Mouse (Mus musculus) thymus, adult 2 months (tissue): Measurements from ENCODE around the gene Lias.

Experiments
- CTCF ChIP-seq: fragments of 200-500 bp; IDR thresholded peaks from 2 replicates; pipeline ENCODE4 v1.5.1; 2012; ENCODE audit warnings: mild to moderate bottlenecking, control low read depth, low read length, moderate library complexity, borderline replicate concordance; ENCODE audit not compliant: control insufficient read depth, poor library complexity, insufficient read depth; ENCODE audit errors: extremely low read depth
- POLR2A ChIP-seq: fragments of 200-500 bp; IDR thresholded peaks from 2 replicates; pipeline ENCODE4 v1.6.1; 2012; ENCODE audit warnings: mild to moderate bottlenecking, low read length, control low read depth, moderate library complexity; ENCODE audit not compliant: control insufficient read depth, poor library complexity, insufficient read depth; ENCODE audit errors: extremely low read depth

DNA sequence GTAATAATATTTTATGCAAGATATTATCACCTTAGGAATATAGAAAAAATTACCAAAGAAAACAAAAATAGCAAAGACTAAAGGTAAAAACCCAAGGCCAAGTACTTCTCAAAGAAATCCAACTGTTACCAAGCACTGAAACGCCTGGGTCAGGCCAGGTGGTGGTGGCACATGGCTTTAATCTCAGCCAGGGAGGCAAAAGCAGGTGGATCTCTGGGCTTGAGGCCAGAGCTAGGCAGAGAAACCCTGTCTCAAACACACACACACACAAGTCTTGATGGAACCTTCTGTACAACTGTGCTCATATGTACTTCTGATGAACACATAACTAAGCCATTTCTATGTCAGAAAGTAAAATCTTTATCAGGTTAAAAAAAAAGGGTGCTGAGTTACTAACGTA lies 56.5 kb downstream of the Lias start:
- TF ChIP-seq CTCF (no peak), POLR2A (no peak)
